Mouse (Mus musculus) hematopoietic stem cell, adult 5-6 weeks (primary cell): ENCODE measurements around the gene Coch. TPM values are rescaled to one million over a fixed set of nuclear protein-coding genes. Genes with fewer than 3 reads are reported as not detected.
"Not testable (repeated sequence)": the region's sequence is repeated elsewhere in the genome, so short reads cannot be mapped to it uniquely, and the experiment has no call there.

Experiments
- ATAC-seq, 2 experiments: fragments of 125-278 bp in 1 of 2; replicated peaks in 1 of 2; 2 replicates each; pipeline ENCODE4 v1.8.0; 2016 to 2017; ENCODE audit warnings: inconsistent platforms in 2 of 2, mild to moderate bottlenecking in 2 of 2, moderate number of reproducible peaks in 2 of 2, low read depth in 1 of 2, moderate TSS enrichment in 1 of 2; ENCODE audit not compliant: low FRiP score in 2 of 2, poor library complexity in 2 of 2, severe bottlenecking in 2 of 2, insufficient read depth in 1 of 2, low TSS enrichment in 1 of 2
- total RNA-seq: library from RNA; stranded (forward); fragments of 172-1452, 232-1000 nt; gene quantifications from 2 replicates; pipeline ENCODE4 v1.2.3, GENCODE M21; 2017

Gene Coch
- total RNA-seq, 1 experiment from 2014 or later, result not detected

DNA sequence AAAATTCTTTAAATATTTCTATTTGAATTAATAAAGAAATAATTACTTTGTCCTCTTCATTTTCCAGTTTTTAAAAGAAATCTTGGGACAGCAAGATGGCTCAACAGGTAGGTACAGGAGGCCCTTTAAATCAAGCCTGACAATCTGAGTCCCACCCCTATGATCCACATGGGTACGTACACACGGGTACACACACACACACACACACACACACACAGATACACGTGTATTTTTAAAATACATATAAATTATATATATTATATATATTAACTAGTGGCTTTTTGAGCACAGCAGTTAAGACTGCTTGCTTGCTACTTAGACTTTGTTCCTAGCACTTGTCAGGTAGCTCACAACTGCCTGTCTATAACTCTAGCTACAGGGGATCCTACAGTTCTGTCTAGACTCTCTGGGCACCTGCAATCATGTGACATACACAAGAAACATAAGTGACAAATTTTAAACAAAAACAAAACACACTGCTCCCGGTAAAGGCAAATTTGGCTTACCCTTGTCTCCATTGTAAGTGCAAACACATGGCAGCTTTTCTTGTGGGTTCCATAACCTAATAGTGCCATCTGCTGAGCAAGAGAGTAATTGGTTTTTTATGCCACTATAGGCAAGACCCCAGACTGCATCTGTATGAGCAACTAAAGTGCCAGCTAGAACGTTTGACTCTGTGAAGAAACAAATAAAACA, 29.7 kb downstream of the Coch start:
- no peak for ATAC-seq

DNA sequence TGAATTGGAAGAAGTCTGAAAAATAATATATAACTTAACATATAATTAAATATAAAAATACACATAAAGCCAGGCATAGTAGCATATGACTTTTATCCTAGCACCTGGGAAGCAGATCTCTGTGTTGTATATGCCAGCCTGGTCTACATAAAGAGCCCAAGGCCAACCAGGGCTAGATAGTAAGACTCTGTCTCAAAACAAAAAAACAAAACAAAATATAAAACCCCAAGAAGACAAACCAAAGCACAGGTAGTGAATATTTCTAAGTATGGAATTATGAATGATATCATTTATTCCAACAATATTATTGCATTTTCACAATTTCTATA, 30.2 kb downstream of the Coch start:
- no peak for ATAC-seq

DNA sequence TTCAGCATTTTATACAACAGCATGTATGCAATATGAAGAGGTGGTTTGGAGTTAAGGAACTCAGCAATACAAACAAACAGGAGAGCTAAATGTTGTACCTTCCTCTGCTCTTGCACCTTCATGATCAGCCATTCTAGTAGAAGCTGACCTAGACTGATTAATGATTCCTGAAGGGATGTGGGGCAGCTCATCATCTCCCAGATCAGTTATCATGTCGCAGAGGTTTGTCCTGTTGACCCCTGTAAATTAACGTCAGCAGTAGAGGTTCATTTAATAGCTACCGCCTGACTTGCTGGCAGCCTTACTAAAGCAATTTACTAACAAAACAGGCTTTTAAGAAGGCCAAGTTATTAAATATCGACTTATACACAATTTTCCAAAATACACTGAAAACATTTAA, 40.3 kb downstream of the Coch start:
- ATAC-seq, result no peak

DNA sequence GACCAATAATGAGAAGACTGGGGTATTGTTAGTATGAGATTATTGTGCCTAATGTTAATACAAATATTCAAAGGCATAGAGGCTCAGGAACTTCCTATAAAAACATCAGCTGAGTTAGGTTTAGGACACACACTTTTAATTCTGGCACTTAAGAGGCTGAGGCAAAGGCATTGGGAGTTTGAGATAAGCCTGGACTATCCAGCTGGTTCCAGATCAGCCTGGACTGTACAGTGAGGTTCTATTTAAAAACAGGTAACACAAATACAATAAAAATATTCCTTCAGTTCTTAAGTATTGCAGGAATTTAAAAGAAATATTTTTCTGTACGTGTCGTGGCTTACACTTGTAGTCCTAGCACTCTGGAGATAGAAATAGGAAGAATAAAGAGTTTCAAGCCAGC, 43.1 kb downstream of the Coch start:
- no peak for ATAC-seq

DNA sequence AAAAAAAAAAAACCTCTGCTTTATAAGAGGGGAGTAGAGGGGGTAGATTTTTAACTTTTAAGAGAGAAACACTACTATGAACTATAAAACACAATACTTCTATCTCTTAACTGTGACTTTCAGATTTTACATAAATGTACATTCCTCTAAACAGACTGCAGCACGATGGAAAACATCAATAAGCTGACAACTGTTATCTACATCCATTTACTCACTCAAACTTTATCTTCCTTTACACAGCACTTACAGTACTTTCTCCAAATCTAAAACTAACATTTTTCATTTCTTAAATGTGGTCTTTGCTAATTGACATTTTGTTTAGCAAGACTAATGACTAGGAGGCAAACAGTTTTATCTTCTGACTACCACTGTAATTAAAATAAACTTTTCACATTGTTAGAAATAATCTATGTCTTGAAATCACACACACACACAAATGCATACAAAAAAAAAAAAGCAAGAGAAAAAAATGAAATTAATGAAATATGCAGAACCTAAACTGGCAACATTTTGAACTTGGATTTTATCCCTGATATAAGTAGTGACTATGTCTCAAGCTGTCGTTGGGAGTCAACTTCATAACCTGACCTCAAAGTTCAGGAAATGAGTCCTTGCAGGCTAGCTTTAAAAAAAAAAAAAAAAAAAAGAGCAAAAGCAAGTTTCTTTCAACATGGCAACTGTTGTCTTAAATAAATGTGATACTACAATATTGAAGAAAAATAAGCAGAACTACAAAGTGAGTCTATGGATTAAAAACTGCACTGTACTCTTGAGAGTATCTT, 43.7 kb downstream of the Coch start:
- no peak for ATAC-seq

DNA sequence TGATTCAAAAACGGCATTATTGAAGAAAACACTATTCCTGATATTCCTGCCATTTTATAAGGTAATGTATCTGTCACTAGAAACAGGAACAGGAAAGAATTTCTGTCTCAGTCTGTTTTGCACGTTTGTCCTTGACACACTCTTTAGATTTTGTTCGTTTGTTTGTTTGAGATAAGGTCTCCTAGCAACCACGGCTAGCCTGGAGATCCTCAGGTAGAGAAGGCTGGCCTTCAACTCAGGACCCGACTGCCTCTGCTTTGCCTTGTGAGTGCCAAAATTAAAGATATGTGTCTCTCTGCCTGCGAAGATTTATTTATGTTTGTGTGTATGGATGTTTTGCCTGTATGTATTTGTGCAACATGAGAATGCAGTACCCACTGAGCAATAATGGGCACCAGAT, 48.7 kb downstream of the Coch start:
- no peak; a peak in 1 of 4 replicates for ATAC-seq

DNA sequence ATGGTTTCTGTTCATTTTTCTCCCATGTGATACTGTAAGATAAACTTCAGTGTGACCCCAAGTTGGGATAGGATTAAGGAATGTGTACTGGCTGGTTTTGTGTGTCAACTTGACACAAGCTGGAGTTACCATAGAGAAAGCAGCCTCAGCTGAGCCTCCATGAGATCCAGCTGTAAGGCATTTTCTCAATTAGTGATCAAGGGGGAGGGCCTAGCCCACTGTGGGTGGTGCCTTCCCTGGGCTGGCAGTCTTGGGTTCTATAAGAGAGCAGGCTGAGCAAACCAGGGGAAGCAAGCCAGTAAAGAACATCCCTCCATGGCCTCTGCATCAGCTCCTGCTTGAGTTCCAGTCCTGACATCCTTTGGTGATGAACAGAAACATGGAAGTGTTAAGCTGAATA, 56.3 kb downstream of the Coch start:
- not testable (repeated sequence) for ATAC-seq

Other genes with a start within 250 kb of the Coch start
- gene G2e3, start 245.3 kb upstream of the Coch start, total RNA-seq, result 28.1 and 36.7 TPM in 2 replicates
- 90.5 and 94.7 TPM in 2 replicates for gene Scfd1, start 215.8 kb upstream of the Coch start, total RNA-seq
- gene Ap4s1, start 97.7 kb downstream of the Coch start, total RNA-seq, result 32.2 and 34.3 TPM in 2 replicates
- gene Strn3, start 98.6 kb downstream of the Coch start, total RNA-seq, result 89.7 and 89.9 TPM in 2 replicates
- 139 and 151 TPM in 2 replicates for gene Hectd1, start 236.2 kb downstream of the Coch start, total RNA-seq